Mouse (Mus musculus) forebrain, postnatal 0 days (tissue): Measurements from ENCODE around the gene Cntln. TPM values are rescaled to one million over a fixed set of nuclear protein-coding genes. Genes with fewer than 3 reads are reported as not detected.

Source experiments
- ATAC-seq: fragments of 200-750 bp; cut with Nextera tagmentation; 2 replicates; pipeline ENCODE4 v1.8.0; 2017; ENCODE audit warnings: mild to moderate bottlenecking, moderate library complexity
- DNase-seq: peaks from one replicate; pipeline ENCODE4 v3.0.0-alpha.2; 2015
- H3K27ac ChIP-seq: fragments of 300-500 bp; sonication (generic); 2 replicates; pipeline ENCODE4 v1.5.1; 2014; ENCODE audit warnings: low read depth, mild to moderate bottlenecking, antibody characterized with exemption, low read length, moderate library complexity, mixed read lengths
- H3K27me3 ChIP-seq: fragments of 300-500 bp; sonication (generic); 2 replicates; pipeline ENCODE4 v1.6.1; 2014; ENCODE audit warnings: mild to moderate bottlenecking, low read length, mixed read lengths; ENCODE audit not compliant: insufficient read depth
- H3K36me3 ChIP-seq: fragments of 300-500 bp; sonication (generic); 2 replicates; pipeline ENCODE4 v1.6.1; 2014; ENCODE audit warnings: mild to moderate bottlenecking, moderate library complexity; ENCODE audit not compliant: insufficient read depth
- H3K4me1 ChIP-seq: fragments of 300-500 bp; sonication (generic); 2 replicates; pipeline ENCODE4 v1.6.1; 2014; ENCODE audit warnings: antibody characterized with exemption; ENCODE audit not compliant: insufficient read depth
- H3K4me2 ChIP-seq: fragments of 300-500 bp; sonication (generic); 2 replicates; pipeline ENCODE4 v1.6.1; 2014; ENCODE audit warnings: low read depth, mild to moderate bottlenecking, moderate library complexity
- H3K4me3 ChIP-seq: fragments of 300-500 bp; sonication (generic); 2 replicates; pipeline ENCODE4 v1.5.1; 2014; ENCODE audit warnings: low read depth, low read length, mixed read lengths
- H3K9ac ChIP-seq: fragments of 300-500 bp; sonication (generic); 2 replicates; pipeline ENCODE4 v1.6.1; 2014; ENCODE audit warnings: mild to moderate bottlenecking
- H3K9me3 ChIP-seq: fragments of 300-500 bp; sonication (generic); 2 replicates; pipeline ENCODE4 v1.6.1; 2016; ENCODE audit warnings: low read length
- CTCF ChIP-seq: sonication (generic); IDR thresholded peaks from 2 replicates; pipeline ENCODE4 v1.5.1; 2016; ENCODE audit warnings: antibody characterized with exemption, control low read depth, low read depth
- WGBS: fragments of 180-500 bp; shearing (Covaris S2); extraction: QIAGEN DNeasy Blood & Tissue Kit; methylation state at CpG from one replicate; pipeline ENCODE4 v1.1.7; 2014; 5-methylcytosine and 5-hydroxymethylcytosine counted together
- polyA plus RNA-seq: library from polyadenylated mRNA; unstranded; fragments of >200 nt; fragmentation: Nextera tagmentation; extraction: Ambion mirVana; gene quantifications from 2 replicates; pipeline ENCODE4 v1.2.1, GENCODE M21; 2015
- total RNA-seq: library from RNA; depleted of rRNA; stranded (reverse); fragments of >200 nt; gene quantifications from 2 replicates; pipeline ENCODE4 v1.2.3, GENCODE M21; 2014; rRNA removed

Gene Cntln
- total RNA-seq: 9.2 and 11.0 TPM in 2 replicates
- polyA plus RNA-seq: 3.7 and 4.6 TPM in 2 replicates

GRCm38 (mm10) chr4:84884111-84884538 lies at the start of gene Cntln:
Cntln (plus strand) TSS chr4:84884309.
- no peaks in the 10 kb centered on the region for H3K4me1 ChIP-seq
- ATAC-seq: peak; percentile 95
- peak within 1 kb of the TSS; percentile 82 for H3K4me3 ChIP-seq
- no peaks in the 10 kb centered on the region for H3K36me3 ChIP-seq
- peak within 1 kb of the TSS; percentile 94 for H3K4me2 ChIP-seq
- TF ChIP-seq CTCF: peak; percentile 44
- 0% methylated on average over 49 of the region's 50 CpGs for WGBS
- no peaks in the 10 kb centered on the region for H3K27me3 ChIP-seq
- peak within 1 kb of the TSS; percentile 92 for H3K9ac ChIP-seq
- H3K9me3 ChIP-seq: no peaks in the 10 kb centered on the region
- DNase-seq: peak; percentile 93
- peak within 1 kb of the TSS; percentile 81 for H3K27ac ChIP-seq

GRCm38 (mm10) chr4:84836979-84837378 lies 47.1 kb upstream of the Cntln start:
- Histone ChIP-seq H3K9ac (no peak overlapping the region), H3K9me3 (no peaks in the 10 kb centered on the region), H3K4me2 (no peak overlapping the region), H3K36me3 (no peaks in the 10 kb centered on the region), H3K4me1 (no peaks in the 10 kb centered on the region), H3K27ac (no peak overlapping the region), H3K27me3 (no peaks in the 10 kb centered on the region), H3K4me3 (no peak overlapping the region)
- 41% methylated on average over 5 of the region's 5 CpGs for WGBS
- ATAC-seq (no peak), DNase-seq (no peak)
- peak; percentile 51 for TF ChIP-seq CTCF

- TF ChIP-seq CTCF: no peak
- H3K27ac ChIP-seq: no peak overlapping the region
- no peaks in the 10 kb centered on the region for H3K27me3 ChIP-seq
- no peak overlapping the region for H3K9ac ChIP-seq
- H3K9me3 ChIP-seq: no peaks in the 10 kb centered on the region
- no peaks in the 10 kb centered on the region for H3K36me3 ChIP-seq
- no peak overlapping the region for H3K4me2 ChIP-seq
- 68% methylated on average over 3 of the region's 3 CpGs for WGBS
- H3K4me1 ChIP-seq: no peaks in the 10 kb centered on the region
- ATAC-seq: no peak
- H3K4me3 ChIP-seq: no peak overlapping the region
- no peak for DNase-seq
Observed at GRCm38 (mm10) chr4:84838545-84838944, 45.6 kb upstream of the Cntln start.

- WGBS: 63% methylated on average over 2 of the region's 2 CpGs
- TF ChIP-seq CTCF: no peak
Observed at GRCm38 (mm10) chr4:84839466-84839865, 44.6 kb upstream of the Cntln start.

GRCm38 (mm10) chr4:84857588-84857987 lies 26.5 kb upstream of the Cntln start:
- 76% methylated on average over 2 of the region's 2 CpGs for WGBS
- DNase-seq (no peak), ATAC-seq (no peak)
- H3K9ac ChIP-seq: no peak overlapping the region
- H3K4me3 ChIP-seq: no peak overlapping the region
- no peaks in the 10 kb centered on the region for H3K9me3 ChIP-seq
- no peaks in the 10 kb centered on the region for H3K36me3 ChIP-seq
- H3K4me1 ChIP-seq: no peaks in the 10 kb centered on the region
- H3K27me3 ChIP-seq: no peaks in the 10 kb centered on the region
- no peak overlapping the region for H3K27ac ChIP-seq
- TF ChIP-seq CTCF: no peak
- no peak overlapping the region for H3K4me2 ChIP-seq

More at GRCm38 (mm10) chr4:84839466-84839865, 44.6 kb upstream of the Cntln start:
- no peak overlapping the region for H3K4me3 ChIP-seq
- no peak overlapping the region for H3K4me2 ChIP-seq
- H3K9ac ChIP-seq: no peak overlapping the region
- H3K4me1 ChIP-seq: no peaks in the 10 kb centered on the region
- H3K36me3 ChIP-seq: no peaks in the 10 kb centered on the region
- no peaks in the 10 kb centered on the region for H3K9me3 ChIP-seq
- DNase-seq: no peak
- no peaks in the 10 kb centered on the region for H3K27me3 ChIP-seq
- ATAC-seq: no peak
- H3K27ac ChIP-seq: no peak overlapping the region

GRCm38 (mm10) chr4:84876347-84876746 lies 7.8 kb upstream of the Cntln start:
- DNase-seq (peak; percentile 69), ATAC-seq (peak; percentile 61; the same call in 1 of the 2 replicates)
- H3K9me3 ChIP-seq: 0 out of 2 replicates have a peak, but pooled peaks cover 4% of the 10 kb centered on the region
- TF ChIP-seq CTCF: peak; percentile 63
- H3K4me1 ChIP-seq: no peaks in the 10 kb centered on the region
- H3K27me3 ChIP-seq: no peaks in the 10 kb centered on the region
- H3K36me3 ChIP-seq: no peaks in the 10 kb centered on the region
- H3K27ac ChIP-seq: no peak overlapping the region
- H3K9ac ChIP-seq: no peak overlapping the region
- no peak overlapping the region for H3K4me3 ChIP-seq
- WGBS: 32% methylated on average over 3 of the region's 3 CpGs
- no peak overlapping the region for H3K4me2 ChIP-seq

GRCm38 (mm10) chr4:84883646-84884045 lies 463 bp upstream of the Cntln start:
- ATAC-seq: no peak; the same call in 1 of the 2 replicates
- Histone ChIP-seq H3K27me3 (no peaks in the 10 kb centered on the region), H3K4me1 (no peaks in the 10 kb centered on the region), H3K9me3 (no peaks in the 10 kb centered on the region), H3K9ac (peak overlapping the region; percentile 92), H3K36me3 (no peaks in the 10 kb centered on the region), H3K27ac (0 out of 2 replicates have a peak overlapping the region, but pooled peaks have one; percentile 81), H3K4me3 (peak overlapping the region; percentile 82), H3K4me2 (peak overlapping the region; percentile 94)
- 50% methylated on average over 12 of the region's 12 CpGs for WGBS
- TF ChIP-seq CTCF: no peak
- no peak for DNase-seq
